Mouse (Mus musculus) R1 (cell line): Measurements from ENCODE around the gene Ccr10.

Experiments
- DNase-seq: peaks from one replicate; pipeline ENCODE4 v3.0.0-alpha.2; 2018; ENCODE audit warnings: low read depth, low spot score

The Ccr10 gene

DNA sequence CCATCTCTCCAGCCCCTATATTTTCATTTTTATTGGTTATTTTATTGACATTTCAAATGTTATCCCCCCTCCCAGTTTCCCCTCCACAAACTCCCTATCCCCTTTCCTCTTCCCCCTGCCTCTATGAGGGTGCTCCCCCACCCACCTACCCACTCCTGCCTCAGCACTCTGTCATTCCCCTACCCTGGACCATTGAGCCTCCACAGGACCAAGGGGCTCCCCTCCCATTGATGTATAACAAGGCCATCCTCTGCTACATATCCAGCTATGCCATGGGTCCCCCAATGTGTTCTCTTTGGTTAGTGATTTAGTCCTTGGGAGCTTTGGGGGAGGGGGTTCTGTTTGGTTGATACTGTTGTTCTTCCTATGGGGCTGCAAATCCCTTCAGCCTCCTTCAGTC, 20.6 kb downstream of the Ccr10 start:
- DNase-seq: no peak

DNA sequence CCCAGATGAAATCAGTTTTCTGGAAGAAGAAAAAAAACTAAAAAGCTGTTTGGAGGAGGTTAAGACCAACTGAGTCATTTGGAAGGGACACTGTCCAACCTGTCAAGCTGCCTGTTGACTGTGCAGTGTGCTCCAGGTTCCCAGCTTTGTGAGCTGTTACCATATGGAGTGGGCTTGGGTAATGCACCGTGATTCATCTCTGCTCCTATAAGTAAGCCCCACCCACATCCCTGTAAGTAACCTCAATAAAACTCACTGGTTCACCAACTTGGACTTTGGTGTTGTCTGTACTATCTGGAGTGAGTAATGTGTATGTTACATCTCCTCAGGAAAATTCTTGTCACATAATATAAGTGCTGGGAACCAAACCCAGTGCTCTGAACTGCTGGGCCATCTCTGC, 22.4 kb downstream of the Ccr10 start:
- no peak for DNase-seq

DNA sequence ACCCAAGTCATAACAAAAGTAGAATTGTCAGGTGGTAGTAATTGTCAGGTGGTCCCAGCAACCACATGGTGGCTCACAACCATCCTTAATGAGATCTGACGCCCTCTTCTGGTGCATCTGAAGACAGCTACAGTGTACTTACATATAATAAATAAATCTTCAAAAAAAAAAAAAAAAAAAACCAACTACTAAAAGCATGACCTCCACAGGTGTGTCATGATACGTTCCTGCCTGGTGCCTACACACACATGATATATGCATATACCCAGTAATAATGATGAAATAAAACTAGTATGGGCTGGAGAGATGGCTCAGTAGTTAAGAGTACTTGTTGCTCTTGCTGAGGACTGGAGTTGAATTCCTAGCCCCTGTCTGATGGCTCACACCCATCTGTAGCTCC, 24.2 kb downstream of the Ccr10 start:
- DNase-seq: no peak

DNA sequence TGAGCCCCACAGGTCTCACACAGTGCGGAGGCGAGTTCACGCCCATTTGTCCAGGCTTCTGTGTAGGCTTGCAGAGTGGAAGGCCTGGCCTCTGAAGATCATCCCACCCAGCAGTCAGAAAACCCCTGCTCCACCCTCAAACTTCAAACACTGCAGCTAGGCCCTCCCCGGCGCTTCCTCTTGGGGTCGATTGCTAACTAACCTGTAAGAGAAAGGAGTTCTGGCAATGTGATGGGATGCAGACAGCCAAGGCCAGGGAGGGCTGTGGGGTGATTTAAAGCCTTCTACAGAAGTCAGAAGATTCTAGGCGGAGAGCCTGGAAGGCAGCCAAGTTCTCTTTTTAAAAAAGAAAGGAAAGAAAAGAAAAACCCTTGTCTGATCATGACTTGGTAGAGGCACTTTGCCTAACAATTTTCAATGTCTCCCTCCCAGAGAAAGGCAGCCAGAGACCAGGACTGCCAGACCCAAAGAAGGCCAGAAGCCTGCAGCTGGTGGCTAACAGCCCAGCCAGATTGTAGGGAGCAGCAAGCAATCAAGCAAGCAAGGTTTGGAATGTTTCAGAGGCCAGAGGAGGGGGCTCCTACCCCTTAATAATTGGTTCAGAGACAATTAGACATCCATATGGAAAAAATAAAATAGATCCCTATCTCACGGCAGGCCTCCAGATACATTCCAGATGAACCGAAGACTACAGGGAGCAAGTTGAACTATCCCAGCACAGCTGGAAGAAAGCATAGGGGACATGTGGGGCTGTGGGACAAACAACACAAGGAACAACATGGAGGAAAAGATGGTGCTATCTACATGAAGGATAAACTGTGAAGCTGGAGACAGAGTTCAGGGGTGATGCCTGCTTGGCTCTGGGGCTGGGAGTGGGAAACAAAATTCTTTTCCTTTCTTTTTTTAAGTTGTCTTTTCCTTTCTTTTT, 25.8 kb downstream of the Ccr10 start:
- no peak for DNase-seq

DNA sequence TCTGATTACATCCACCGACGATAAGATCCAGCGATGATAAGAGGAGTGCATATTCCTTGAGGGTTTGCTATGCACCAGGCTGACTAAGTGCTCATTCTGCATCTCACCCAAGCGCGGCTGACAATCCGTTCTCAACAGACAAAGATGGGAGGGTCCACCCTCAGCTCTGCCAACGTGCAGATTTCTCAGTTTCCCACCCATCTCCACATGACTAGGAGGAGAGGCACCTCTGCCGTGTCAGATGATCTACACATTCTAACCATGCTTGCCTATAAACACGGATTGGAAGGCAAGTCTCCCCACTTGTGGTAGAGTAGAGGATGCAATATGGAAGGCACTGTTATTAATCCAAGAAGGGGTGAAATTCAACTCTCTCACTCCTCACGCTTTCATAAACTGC, 26.5 kb downstream of the Ccr10 start:
- no peak for DNase-seq

DNA sequence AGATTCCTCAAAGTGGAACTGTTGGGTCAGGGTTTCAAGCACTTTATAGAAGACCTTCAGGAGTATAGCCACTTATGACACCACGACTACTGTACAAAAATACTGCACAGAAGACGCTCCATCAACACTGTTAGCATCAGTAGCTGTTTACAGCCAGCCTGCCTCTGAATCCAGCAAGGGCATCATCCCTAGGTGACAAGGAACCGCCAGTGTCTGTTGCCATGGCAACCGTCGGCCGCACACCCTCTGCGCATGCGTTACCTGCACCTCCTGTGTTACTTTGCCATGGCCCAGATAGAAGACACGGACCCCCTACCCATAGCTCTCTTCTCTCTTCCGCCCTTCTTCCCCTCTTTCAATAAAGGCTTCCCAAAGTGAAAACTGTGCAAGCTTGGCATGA, 28.9 kb downstream of the Ccr10 start:
- peak; percentile 79 for DNase-seq

DNA sequence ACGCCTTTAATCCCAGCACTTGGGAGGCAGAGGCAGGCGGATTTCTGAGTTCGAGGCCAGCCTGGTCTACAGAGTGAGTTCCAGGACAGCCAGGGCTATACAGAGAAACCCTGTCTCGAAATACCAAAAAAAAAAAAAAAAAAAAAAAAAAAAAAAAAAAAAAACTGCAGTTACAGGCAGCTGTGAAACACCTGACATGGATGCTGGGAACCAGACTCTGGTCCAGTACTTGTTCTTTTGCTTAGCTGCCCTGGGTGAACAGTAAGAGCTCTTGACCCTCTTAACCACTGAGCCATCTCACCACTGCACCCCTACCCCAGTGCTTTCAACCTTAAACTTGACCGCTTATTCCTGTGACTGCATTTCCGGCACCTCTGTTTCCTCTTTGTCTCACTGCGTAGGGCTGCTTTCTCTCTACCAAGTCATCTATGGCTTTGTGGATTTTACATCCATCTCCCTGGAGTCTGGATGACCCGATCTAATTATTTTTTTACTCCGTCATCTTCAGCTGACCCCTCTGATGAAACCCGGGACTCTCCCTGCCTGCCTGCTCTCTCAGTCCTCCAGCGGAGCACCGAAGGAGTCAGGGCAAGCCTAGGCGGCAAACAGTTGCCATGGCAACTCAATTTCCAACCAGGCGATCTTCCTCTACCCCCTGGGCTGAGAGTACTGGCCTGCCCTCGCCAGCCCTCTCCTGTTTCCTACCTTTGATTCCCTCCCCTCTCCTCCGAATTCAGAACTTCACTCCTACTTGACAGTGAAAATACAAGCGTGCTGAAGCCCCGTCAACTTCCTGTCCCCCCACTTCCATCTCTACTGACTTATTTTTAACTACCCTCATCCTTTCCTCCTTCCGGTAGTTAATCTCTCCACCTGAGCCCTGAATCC, 31.7 kb downstream of the Ccr10 start:
- DNase-seq: peak; percentile 89

DNA sequence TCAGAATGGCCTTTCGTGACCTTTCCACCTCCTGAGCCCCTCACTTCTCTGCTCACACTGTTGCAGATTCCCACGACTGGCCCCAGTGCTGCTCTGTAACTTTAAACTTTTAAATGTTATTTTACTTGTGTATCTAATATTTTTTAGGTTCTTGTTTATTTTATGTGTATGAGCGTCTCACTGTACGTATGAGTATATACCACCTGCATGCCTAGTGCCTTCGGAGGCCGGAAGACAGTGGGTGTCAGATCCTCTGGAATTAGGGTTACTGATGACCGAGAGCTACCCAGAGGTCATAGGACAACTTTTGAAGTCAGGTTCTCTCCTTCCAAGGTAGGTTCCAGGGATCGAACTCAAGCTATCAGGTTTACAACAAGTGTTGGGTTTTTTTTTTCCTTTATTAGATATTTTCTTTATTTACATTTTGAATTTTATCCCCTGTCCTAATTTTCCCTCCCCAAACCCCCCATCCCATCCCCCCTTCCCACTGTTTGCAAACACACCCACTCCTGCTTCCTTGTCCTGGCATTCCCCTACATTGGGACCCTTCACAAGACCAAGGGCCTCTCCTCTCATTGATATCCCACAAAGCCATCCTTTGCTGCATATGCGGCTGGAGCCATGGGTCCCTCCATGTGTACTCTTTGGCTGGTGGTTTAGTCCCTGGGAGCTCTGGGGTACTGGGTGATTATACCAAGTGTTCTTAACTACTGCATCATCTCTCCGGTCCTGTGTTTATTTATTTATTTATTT, 32.9 kb downstream of the Ccr10 start:
- DNase-seq: no peak

DNA sequence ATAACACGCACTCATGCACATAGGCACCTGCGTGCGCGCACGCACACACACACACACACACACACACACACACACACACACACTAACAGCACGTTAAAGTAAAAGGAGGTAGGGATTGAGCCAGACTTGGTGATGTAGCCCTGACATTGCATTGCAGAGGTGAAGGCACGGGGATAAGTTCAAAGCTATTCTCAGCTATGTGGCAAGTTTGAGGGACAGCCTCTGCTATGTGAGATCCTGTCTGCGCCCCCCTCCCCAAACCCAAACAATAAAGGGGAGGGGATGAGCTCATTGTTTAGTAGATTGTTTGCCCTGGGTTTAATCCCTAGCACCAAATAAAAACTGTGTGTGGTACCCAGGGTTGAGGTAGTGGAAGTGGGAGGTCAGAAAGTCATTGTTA, 34.2 kb downstream of the Ccr10 start:
- DNase-seq: no peak

DNA sequence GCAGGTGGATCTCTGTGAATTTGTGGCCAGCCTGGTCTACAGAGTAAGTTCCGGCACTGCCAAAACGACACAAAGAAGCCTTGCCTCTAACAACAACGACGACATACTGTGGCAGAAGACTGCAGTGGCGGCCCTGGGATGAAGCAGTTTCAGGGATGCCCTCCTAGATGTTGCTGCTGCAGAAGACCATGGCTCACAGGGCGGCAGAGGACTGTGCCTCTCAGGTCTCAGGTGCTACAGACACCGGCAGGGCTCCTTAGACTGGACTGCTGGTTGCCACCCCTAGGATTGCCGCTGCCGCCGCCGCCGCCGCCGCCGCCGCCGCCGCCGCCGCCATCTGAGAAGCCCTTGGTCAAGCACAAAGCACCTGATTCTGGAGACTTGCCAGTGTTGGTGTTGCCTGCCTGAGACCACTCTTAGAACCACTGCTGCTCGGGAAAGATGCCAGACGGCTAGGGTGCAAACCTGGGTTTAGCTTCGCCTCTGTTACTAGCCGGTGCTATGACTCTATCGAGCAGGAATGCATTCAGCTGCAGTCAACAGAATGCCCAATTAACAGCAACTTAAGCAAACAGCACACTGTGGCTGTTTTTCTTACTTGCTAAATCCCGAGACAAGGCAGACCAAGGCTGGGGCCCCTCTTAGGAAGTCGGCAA, 35.0 kb downstream of the Ccr10 start:
- no peak for DNase-seq

DNA sequence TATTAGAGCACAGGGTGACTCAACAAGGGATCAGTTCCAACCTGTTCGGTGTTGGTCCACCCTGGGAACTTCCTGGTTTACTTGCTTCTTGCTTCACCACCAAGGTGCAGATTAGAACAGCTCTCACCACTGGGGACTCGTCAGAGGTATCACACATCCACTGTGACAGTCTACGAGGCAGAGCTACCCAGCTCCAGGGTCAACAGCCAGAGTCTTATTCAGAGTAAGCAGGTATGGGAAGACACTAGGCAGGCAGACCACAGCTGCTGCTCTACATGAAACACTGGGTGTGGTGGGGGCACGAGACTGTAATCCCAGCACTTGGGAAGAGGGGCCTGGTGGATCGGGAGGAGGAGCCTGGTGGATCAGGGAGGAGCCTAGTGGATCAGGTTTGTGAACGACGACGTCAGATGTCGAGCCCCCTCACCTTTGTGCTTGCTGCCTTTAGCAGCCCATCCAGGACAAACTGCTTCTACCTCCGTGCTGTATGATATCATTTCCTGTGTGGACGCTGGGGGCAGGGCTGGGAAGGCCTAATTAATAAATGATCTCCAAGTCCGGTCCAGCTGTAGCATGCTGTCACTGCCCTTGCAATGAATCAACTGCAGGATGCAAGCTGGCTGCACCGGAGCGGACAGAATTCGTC, 36.6 kb downstream of the Ccr10 start:
- DNase-seq: peak; percentile 78

DNA sequence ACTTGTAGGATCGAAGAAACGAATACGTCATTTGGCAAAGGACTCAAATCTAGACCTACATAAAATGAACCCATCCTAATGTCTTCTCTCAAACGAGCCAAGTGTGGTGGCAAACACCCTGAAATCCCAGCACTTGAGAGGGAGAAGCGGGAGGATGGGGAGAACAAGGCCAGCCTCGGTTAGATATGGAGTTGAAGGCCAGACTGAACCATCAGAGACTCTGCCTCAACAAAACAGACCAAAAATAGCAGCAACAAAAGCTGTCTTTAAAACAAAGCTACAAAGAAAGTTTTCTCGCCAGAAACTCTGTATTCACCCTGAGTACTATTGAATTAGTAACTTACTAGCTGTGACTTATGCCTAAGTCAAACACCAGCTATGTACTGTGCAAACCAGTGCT, 38.2 kb downstream of the Ccr10 start:
- DNase-seq: no peak

DNA sequence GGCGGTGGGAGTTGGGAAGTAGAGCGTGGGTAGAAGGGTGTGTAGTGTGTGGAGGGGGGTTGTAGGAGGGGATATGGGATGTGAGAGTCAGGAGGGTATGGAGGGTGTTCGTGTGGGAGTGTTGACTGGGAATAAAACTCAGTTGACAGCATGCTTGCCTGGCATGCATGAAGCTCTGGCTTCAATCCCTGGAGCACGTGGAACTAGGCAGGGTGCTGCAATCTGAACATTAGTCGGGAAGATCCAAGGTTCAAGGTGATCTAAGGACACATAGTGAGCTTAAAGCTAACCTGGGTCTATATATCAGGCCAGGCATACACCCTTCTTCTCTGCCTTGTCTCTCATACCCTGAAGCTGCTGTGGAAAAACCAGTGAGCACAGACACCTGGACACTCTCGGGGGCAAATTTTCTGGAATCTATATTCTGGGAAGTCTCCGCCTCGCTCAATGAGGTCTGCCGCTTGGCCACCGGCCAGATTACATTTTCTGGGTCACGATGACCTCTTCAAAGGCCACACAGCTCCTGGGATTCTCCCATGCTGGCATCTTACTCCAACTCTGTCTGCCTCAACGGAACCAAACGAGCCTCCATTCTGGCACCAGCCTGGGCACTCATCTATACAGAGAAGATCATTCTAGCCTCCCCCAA, 40.9 kb downstream of the Ccr10 start:
- no peak for DNase-seq

DNA sequence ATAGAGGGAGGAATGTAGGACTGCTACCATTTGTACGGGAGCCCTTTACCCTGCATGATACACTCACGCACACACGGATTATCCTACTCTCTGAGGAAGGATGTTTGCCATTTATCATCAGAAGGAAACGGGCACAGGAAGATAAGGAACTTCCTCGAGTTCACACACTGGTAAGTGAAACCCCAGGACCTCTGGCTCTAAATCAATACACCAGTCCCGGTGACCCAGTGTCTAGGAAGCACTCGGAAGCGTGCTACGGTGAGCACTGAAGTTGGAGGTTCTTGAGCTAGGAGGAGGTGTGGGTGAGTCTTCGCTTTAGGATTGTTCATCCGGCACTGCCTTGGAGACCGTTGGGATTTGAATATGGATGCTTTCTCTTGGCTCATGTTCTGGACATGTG, 42.2 kb downstream of the Ccr10 start:
- DNase-seq: no peak

DNA sequence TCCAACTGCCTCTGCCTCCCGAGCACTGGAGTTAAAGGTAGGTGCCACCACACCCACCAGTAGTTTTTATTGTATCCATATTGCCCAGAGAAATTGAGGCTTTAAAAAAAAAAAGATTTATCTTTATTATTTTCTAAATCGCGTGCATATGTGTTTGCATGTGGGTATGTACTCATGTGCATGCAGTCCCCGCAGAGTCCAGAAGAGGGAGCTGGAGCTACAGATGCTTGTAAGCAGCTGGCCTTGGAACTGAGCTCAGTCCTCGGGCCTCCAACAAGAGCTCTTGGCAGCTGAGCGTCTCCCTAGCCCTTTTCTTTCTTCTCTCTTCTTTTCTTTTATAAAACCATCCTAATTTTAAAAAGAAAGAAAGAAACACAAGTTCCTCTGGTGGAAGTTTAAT, 43.5 kb downstream of the Ccr10 start:
- DNase-seq: peak; percentile 89

DNA sequence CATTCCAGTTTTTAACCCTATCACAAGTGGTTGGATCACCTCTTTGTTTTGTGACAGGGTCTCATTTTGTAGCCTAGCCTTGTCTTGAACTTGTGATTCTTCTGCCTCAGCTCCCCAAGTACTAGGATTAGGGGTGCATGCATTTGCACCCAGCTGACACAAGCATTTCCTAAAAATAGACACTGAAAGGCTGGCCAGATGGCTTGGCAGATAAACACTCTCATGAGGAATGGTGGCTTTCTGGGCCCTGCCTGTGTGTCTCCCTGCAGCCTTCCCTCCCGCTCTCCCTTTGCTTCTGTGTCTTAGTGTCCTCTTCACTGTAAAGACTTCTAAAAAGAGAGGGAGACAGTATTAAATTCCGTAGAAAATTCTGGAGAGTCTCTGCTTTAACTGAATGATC, 44.1 kb downstream of the Ccr10 start:
- no peak for DNase-seq

DNA sequence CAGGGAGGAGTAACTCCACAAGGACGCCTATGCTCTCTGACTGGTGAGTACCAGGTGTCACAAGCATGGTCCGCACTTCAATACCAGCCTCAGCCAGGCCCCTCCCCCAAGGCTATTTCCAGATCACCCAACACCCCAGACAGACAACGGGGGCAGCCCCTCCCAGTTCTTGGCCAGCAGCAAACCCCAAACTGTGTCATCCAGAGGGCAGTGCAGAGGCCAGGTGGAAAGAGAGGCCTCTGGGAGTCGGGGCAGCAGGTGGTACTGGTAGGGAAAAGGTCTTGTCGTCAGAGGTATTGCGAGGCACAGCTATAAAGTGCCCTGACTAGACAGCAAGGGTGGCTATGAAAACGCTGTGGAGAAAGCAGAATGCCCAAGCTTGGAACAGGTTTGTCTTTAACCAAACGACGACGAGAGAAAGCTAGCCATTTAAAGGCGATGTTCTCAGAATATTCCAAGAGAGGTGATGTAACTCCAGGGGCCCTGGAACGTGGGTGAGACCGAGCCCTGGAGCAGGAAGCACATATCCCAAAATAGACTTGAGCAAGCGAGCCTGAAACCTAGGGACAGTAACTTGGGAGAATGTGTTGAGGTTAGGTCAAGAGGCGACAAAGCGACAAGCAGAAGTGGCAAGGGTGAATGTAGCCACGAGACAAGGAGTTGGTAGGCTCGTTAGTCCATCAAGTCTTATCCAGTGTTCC, 45.0 kb downstream of the Ccr10 start:
- DNase-seq: no peak

DNA sequence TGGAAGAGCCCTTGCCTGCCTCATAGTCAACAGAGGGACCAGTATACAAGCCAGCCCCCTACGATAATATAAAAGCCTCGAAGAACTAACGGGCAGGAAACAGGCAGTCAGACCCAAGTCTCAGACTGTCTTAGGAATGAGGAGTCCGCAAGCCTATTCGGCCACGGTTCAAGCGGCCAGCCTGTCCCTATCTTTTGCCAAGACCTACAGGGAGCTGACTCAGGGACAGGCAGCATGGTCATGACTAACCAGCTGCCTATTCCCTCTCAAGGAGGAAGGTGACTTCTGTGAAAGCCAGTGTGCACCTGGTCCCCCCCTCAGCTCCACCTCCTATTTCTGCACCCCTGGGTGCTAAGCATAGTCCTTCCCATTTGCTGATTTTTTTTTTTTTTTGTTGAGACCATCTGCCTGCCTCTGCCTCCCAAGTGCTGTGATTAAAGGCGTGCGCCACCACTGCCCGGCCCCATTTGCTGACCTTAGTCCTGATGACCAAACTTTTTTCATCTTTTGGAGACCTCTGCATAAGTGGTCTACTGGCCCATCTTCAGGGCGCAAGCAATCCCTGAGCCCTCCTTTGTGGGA, 46.2 kb downstream of the Ccr10 start:
- no peak for DNase-seq

DNA sequence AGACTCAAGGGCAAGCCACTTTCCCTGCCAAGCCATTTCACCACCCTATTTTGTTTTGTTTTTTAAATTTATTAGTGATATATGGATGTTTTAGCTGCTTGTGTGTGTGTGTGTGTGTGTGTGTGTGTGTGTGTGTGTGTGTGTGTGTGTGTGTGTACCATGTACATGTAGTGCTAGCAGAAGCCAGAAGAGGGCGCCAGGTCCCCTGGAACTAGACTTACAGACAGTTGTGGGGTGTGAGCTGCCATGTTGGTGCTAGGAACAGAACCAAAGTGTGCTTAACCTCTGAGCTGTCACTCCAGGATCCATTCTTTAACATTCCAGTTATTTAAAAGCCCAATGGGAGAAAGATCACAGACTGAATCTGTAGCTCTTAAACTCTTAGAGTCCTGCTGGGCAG, 48.2 kb downstream of the Ccr10 start:
- DNase-seq: peak; percentile 79
